Mouse (Mus musculus) liver, adult 2 months (tissue): Measurements from ENCODE around the gene Batf2. TPM values are rescaled to one million over a fixed set of nuclear protein-coding genes. Genes with fewer than 3 reads are reported as not detected.
A peak's percentile ranks its signal among the peaks of the same experiment; 100 is the strongest.
"Not testable (repeated sequence)": the region's sequence is repeated elsewhere in the genome, so short reads cannot be mapped to it uniquely, and the experiment has no call there.

Experiments
- DNase-seq: peaks from one replicate; pipeline ENCODE4 v3.0.0-alpha.2; 2011; ENCODE audit warnings: low read depth, low spot score; ENCODE audit errors: extremely low read depth
- H3K27ac ChIP-seq: fragments of 200-500 bp; replicated peaks from 2 replicates; pipeline ENCODE4 v1.5.1; 2012; ENCODE audit warnings: low read depth, mild to moderate bottlenecking, control low read depth, inconsistent platforms, low read length; ENCODE audit not compliant: insufficient read depth
- H3K27me3 ChIP-seq: fragments of 200-500 bp; 2 replicates; pipeline ENCODE4 v1.6.1; 2012; ENCODE audit warnings: mild to moderate bottlenecking, moderate library complexity, low read length, inconsistent platforms; ENCODE audit not compliant: control insufficient read depth, insufficient read depth
- H3K36me3 ChIP-seq: fragments of 200-500 bp; 2 replicates; pipeline ENCODE4 v1.6.1; 2012; ENCODE audit warnings: low read length, inconsistent platforms; ENCODE audit not compliant: control insufficient read depth, insufficient read depth
- H3K4me1 ChIP-seq: fragments of 200-500 bp; 2 replicates; pipeline ENCODE4 v1.6.1; 2011; ENCODE audit warnings: low read length; ENCODE audit not compliant: control insufficient read depth, insufficient read depth
- H3K4me3 ChIP-seq: fragments of 200-500 bp; 2 replicates; pipeline ENCODE4 v1.5.1; 2011; ENCODE audit warnings: low read depth, mild to moderate bottlenecking, control low read depth, low read length, moderate library complexity; ENCODE audit not compliant: insufficient read depth
- H3K79me2 ChIP-seq: fragments of 200-500 bp; 2 replicates; pipeline ENCODE4 v1.6.1; 2012; ENCODE audit warnings: inconsistent platforms, mild to moderate bottlenecking, low read length, moderate library complexity; ENCODE audit not compliant: control insufficient read depth, insufficient read depth
- H3K9ac ChIP-seq: fragments of 200-500 bp; 2 replicates; pipeline ENCODE4 v1.6.1; 2012; ENCODE audit warnings: low read depth, mild to moderate bottlenecking, control low read depth, inconsistent platforms, low read length
- CTCF ChIP-seq: fragments of 200-500 bp; IDR thresholded peaks from 2 replicates; pipeline ENCODE4 v1.5.1; 2011; ENCODE audit warnings: low read depth, low read length, control low read depth
- POLR2A ChIP-seq: fragments of 200-500 bp; IDR thresholded peaks from 2 replicates; pipeline ENCODE4 v1.6.1; 2011; ENCODE audit warnings: low read length, control low read depth; ENCODE audit not compliant: insufficient read depth; ENCODE audit errors: extremely low read depth
- WGBS: fragments of 180-500 bp; shearing (Covaris S2); methylation state at CpG from one replicate; pipeline ENCODE4 v1.1.7; 2018; 5-methylcytosine and 5-hydroxymethylcytosine counted together
- polyA plus RNA-seq: library from polyadenylated mRNA; depleted of rRNA; stranded (reverse); fragments of >200 nt; gene quantifications from 2 replicates; pipeline ENCODE4 v1.2.3, GENCODE M21; 2012
- total RNA-seq: library from RNA; depleted of rRNA; stranded (reverse); fragments of >200 nt; gene quantifications from 2 replicates; pipeline ENCODE4 v1.2.3, GENCODE M21; 2014

The Batf2 gene
- total and polyA plus RNA-seq, 2 experiments: 0.74 to 2.4 TPM

DNA sequence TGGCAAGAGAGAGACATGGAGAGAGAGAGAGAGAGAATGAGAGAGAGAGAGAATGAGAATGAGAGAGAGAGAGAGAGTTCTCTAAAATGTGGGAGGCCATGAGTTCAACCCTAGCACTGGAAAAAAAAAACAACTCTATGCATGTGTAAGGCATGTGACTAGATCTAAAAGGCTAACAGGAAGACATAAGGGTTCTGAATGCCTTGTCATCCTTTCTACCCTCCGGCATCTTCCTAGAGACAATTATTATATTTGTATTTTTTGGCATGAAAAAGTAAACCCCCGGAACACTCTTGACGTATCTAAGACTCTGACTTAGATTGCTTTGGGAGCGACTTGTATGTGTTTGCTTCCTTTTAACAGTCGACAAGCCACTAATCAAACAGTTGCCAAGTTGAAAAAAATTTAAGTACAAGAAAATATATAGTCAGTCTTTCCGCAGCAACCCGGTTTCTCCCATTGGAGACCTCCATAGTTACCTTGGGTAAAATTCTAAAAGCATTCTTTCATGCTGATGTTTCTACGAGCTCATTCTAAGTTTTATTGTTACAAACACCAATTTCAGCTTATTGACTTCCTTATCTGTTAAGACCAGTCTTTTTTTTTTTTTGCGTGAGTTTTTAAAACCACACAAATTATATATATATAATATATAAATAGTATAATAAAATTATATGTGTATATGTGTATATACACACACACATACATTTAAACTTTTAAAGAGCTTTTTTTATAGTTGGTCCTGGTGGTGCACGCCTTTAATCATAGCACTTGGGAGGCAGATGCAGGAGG is 13.8 kb upstream of the Batf2 start:
- H3K4me1 ChIP-seq: peaks cover 1% of the 10 kb centered on the region
- H3K79me2 ChIP-seq: no peaks in the 10 kb centered on the region
- WGBS: 71% methylated on average over 10 of the region's 10 CpGs
- peak overlapping the region; percentile 68 for H3K4me3 ChIP-seq
- no peaks in the 10 kb centered on the region for H3K36me3 ChIP-seq
- peak; percentile 10 for DNase-seq
- TF ChIP-seq CTCF (no peak), POLR2A (no peak)
- peak overlapping the region; percentile 84 for H3K27ac ChIP-seq
- H3K9ac ChIP-seq: no peak overlapping the region; the same call in 1 of the 2 replicates
- H3K27me3 ChIP-seq: no peaks in the 10 kb centered on the region

- no peaks in the 10 kb centered on the region for H3K36me3 ChIP-seq
- TF ChIP-seq POLR2A (peak; percentile 47), CTCF (no peak)
- peaks cover 1% of the 10 kb centered on the region for H3K4me1 ChIP-seq
- H3K27ac ChIP-seq: peak within 1 kb of the TSS; percentile 84
- WGBS: under 1% methylated on average over 32 of the region's 32 CpGs
- H3K9ac ChIP-seq: peak within 1 kb of the TSS; percentile 77
- no peaks in the 10 kb centered on the region for H3K27me3 ChIP-seq
- no peaks in the 10 kb centered on the region for H3K79me2 ChIP-seq
- peak; percentile 94 for DNase-seq
- H3K4me3 ChIP-seq: peak within 1 kb of the TSS; percentile 68
Measured at GRCm38 (mm10) chr19:6127760-6128341, 12.9 kb upstream of the Batf2 start, which contains the start of gene Snx15. TSS of gene Snx15 (minus strand) at chr19:6128304.

GRCm38 (mm10) chr19:6130414-6131128 is 10.2 kb upstream of the Batf2 start:
- not testable (repeated sequence) for H3K9ac ChIP-seq, DNase-seq, H3K4me3 ChIP-seq, H3K79me2 ChIP-seq, H3K27me3 ChIP-seq, H3K36me3 ChIP-seq, H3K4me1 ChIP-seq, H3K27ac ChIP-seq
- 83% methylated on average over 7 of the region's 7 CpGs for WGBS

GRCm38 (mm10) chr19:6132171-6132827 is 8.5 kb upstream of the Batf2 start:
- peaks cover 2% of the 10 kb centered on the region; the same call in 1 of the 2 replicates for H3K36me3 ChIP-seq
- WGBS: 82% methylated on average over 7 of the region's 7 CpGs
- H3K27me3 ChIP-seq: no peaks in the 10 kb centered on the region
- H3K4me3 ChIP-seq: no peak overlapping the region
- H3K9ac ChIP-seq: no peak overlapping the region
- no peak overlapping the region for H3K27ac ChIP-seq
- no peaks in the 10 kb centered on the region for H3K79me2 ChIP-seq
- TF ChIP-seq CTCF: no peak
- TF ChIP-seq POLR2A: no peak
- DNase-seq: no peak
- H3K4me1 ChIP-seq: no peaks in the 10 kb centered on the region

DNA sequence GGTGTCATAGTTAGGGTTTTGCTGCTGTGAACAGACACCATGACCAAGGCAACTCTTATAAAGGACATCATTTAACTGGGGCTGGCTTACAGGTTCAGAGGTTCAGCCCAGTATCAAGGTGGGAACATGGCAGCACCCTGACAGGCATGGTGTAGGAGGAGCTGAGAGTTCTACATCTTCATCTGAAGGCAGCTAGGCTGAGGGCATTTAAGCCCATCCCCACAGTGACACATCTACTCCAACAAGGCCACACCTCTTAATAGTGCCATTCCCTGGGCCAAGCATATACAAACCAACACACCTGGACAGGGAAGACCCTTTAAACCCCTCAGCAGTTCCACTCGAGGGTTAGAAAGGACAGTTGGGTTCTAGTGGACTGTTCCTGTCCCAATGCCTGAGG is 7.6 kb upstream of the Batf2 start:
- WGBS: 42% methylated on average over 1 of the region's 1 CpGs
- H3K79me2 ChIP-seq, H3K27me3 ChIP-seq, H3K27ac ChIP-seq, H3K9ac ChIP-seq, H3K4me1 ChIP-seq, H3K36me3 ChIP-seq, DNase-seq, H3K4me3 ChIP-seq: not testable (repeated sequence)
